Mouse (Mus musculus) CD4-positive naive resting alpha-beta T cell, adult 57 days (primary cell): ENCODE results near the gene Erf. TPM values are rescaled to one million over a fixed set of nuclear protein-coding genes. Genes with fewer than 3 reads are reported as not detected.

ENCODE experiments used
- total RNA-seq: library from RNA; stranded (reverse); gene quantifications from one replicate; pipeline ENCODE4 v1.2.4, GENCODE M21; 2023

The Erf gene
- total RNA-seq: 41.5 TPM

GRCm38 (mm10) chr7:25250141-25250972 is at the start of gene Erf:
Gene Erf, minus strand, starts transcription at chr7:25250761.

GRCm38 (mm10) chr7:25297454-25298325 is 47.1 kb upstream of the Erf start, which contains the start of gene Pafah1b3:
Gene Pafah1b3, minus strand, starts transcription at chr7:25297986.

DNA sequence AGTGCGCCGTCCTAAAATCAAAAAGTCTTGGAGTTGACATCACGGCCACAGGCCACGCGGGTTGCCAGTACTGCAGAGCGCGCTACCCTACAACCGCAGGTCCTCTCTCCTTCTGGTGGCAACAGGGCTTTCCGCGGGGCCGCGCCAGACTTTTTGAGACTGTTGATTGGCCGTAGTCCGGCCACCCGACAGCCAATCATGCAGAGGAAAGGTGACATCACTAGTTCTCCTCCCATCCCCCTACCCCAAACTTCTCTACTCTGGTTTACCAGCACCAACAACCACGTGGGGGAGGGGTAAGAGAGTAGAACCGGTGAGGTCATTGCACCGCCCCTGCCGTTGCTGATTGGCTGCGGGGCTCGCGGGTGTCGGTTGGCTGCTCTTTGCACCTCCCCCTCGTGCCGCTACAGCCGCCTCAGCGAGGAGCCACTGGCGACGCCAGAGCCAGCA is 16.8 kb upstream of the Erf start, which contains the start of gene Cic:
TSS of gene Cic (plus strand) at position 404 of the 450 bp plus-strand sequence.

DNA sequence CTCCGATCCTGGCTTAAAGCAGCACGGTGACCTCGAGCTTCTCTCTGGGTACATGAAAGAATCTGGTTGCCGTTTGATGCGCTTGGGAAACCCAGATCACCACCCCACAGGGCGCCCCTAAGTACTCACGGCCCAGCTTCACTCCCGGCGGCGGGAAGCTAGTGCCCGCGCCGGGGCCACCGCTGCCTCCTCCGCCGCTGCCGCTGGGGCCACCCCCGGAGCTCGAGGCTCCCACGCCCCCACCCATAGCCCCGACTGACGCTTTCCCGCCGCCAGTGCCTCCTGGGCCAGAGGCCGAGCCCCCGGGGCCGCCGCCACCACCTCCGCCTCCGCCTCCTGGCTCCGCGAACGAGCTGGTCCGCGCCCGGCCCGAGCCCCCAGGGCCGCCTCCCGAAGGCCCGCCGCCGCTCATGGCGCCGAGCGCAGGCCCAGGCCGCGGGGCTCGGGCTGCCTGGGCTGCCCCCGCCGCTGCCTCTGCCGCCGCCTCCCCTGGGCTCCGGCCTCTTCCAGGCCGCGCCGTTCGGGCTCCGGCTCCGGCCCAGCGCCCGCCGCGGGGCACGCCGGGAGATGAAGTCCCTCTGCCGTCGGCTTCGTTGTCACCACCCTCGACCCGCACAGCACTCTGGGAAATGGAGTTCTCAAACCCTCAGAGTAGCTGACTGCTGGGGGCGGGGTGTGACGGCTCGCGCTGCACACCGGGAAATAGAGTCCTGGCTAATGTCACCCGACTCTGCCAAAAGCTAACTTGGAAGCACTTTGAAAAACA is 13.1 kb downstream of the Erf start, which contains the start of gene Gsk3a:
TSS of gene Gsk3a (minus strand) at position 603 of the 766 bp plus-strand sequence.

DNA sequence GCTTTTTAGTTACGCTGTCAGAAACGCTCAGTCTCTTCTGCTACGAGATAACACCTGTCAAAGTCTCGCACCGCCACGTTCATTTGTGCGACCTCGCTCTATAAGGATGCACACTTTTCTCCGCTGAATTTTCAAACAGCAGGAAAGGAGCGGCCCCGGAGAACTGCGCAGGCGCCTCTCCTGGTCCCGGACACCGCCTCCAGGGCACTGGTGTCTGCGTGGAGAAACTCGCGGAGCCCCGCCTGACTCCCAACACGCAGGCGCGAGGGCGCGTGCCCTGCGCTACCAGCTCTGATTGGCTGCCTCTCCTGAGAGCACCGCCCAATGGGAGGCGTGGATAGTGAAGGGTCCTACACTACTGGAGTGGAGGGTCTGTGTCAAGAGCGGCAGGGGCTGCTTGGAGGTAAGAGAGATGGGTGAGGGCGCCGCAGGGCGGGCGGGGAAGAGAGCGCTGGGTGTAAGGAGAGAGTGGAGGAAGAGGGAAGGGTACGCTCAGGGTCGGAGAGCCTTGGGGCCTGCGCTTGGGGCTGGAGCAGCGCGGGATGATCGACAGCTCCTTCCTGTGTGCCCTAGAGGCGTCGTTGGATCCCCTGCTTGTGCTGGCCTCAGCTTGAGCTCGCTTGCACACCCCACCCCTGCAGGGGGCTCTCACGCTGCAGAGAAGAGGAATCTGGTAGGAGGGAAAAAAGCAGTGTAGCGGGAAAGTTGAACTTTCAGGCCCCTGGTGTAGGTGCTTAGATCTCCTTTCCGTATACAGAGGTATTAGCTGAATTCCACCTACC is 29.3 kb downstream of the Erf start, which contains the start of gene Zfp526:
TSS of gene Zfp526 (plus strand) at position 324 of the 782 bp plus-strand sequence.

DNA sequence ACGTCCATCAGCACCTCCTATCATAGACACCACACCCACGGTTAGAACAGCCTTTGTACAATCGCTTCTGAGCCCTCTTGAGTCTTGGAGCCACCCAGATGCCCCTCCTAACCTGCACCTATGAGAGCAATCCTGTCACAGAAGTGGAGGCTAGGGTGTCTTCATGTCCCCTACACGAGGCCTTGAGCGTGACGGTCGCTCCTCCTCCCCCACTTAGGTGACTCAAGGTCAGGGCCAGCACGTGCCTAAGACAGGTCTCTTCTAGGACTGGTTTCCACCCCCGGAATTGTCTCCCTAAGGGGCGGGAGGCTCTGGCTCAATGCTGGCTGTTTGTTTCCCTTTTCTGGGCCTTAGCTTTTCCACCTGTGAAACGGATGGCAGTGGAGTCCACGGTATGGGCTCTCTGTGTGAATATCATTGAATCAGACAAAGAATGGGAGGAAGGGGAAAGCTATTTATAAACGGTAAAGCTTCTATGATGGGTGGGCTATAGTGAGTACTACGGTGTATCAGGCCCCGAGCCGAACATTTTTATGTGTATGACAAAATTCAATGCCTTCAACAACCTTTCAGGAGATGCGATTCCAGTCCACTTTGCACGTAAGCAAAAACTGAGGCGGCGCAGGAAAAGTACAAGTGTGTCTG is 30.0 kb downstream of the Erf start, which contains the start of gene Dedd2:
TSS of gene Dedd2 (minus strand) at position 159 of the 645 bp plus-strand sequence.

Other genes starting within 250 kb of the Erf start
- gene Atp1a3, start 244.8 kb downstream of the Erf start, total RNA-seq: 17.4 TPM
- 5.6 TPM for gene Grik5, start 178.4 kb downstream of the Erf start, total RNA-seq
- gene Zfp574, start 178.2 kb downstream of the Erf start, total RNA-seq: 21.9 TPM
- 16.6 TPM for gene Pou2f2, start 71.0 kb downstream of the Erf start, total RNA-seq
- gene Dedd2, start 30.1 kb downstream of the Erf start, total RNA-seq: 100 TPM
- gene Zfp526, start 29.3 kb downstream of the Erf start, total RNA-seq: 18.2 TPM
- gene Gsk3a, start 12.9 kb downstream of the Erf start, total RNA-seq: 84.8 TPM
- 318 TPM for gene Cic, start 16.9 kb upstream of the Erf start, total RNA-seq
- gene Pafah1b3, start 47.2 kb upstream of the Erf start, total RNA-seq: 9.2 TPM
- not detected for gene Prr19, start 50.6 kb upstream of the Erf start, total RNA-seq
- gene Tmem145, start 55.3 kb upstream of the Erf start, total RNA-seq: not detected
- 1.1 TPM for gene Megf8, start 66.4 kb upstream of the Erf start, total RNA-seq
- not detected for gene Cnfn, start 119.0 kb upstream of the Erf start, total RNA-seq
- gene Lipe, start 147.9 kb upstream of the Erf start, total RNA-seq: 14.6 TPM
- gene Cxcl17, start 162.1 kb upstream of the Erf start, total RNA-seq: not detected
- gene Ceacam1, start 226.8 kb upstream of the Erf start, total RNA-seq: 2.2 TPM